In the genomic region with DNA sequence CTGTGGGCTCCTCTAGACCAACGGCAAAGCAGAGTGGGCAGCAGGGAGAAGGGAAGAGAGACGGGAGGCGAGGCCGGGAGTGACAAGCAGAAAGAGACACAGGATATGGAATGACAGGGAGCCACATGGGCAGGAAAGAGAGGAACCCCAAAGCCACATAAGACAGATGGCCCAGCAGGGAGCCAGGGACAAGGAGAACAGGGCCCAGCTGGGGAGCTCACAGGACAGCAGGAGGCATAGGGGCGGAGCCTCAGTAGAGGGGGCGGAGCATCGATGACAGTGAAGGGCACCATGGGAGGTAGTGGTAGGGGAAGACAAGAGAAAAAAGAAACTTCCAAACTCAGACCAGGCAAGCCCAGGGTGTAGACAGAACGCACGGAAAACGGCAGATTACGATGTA, we compare ENCODE assay signal across 8 mouse cellular contexts. TPM values are rescaled to one million over a fixed set of nuclear protein-coding genes. Genes with fewer than 3 reads are reported as not detected.
A peak's percentile ranks its signal among the peaks of the same experiment; 100 is the strongest.
DNase-seq lines count a peak whose midpoint lies in the region; ATAC-seq and TF ChIP-seq lines count a peak whose summit lies in the region.

No protein-coding gene starts in this region.

- TF ChIP-seq POLR2A in limb, embryonic 14.5 days (IDR thresholded peaks at IDR 0.05; ENCODE audit: borderline replicate concordance, extremely low read depth, insufficient read depth, insufficient read length), result no peak

- no peak for ATAC-seq in heart, postnatal 0 days (ENCODE audit: insufficient read depth, low read depth)
- ATAC-seq in embryonic facial prominence, embryonic 15.5 days (ENCODE audit: insufficient number of reproducible peaks, low FRiP score, low TSS enrichment, low read depth), result no peak
- ATAC-seq in limb, embryonic 14.5 days (ENCODE audit: low FRiP score, low read depth), result no peak; the same call in 1 of the 2 replicates
- ATAC-seq in erythroid progenitor cell, adult 5-6 weeks (replicated peaks; ENCODE audit: low FRiP score, poor library complexity, severe bottlenecking), result no peak

- H3K27me3 ChIP-seq in heart, postnatal 0 days (ENCODE audit: control insufficient read depth, insufficient read depth, low read length), result no peaks in the 10 kb centered on the region; the same call in 1 of the 2 replicates
- H3K27me3 ChIP-seq in embryonic facial prominence, embryonic 15.5 days, result no peaks in the 10 kb centered on the region
- H3K27me3 ChIP-seq in limb, embryonic 14.5 days (ENCODE audit: control insufficient read depth, insufficient read depth, low read length), result no peaks in the 10 kb centered on the region

- H3K27ac ChIP-seq in heart, postnatal 0 days (ENCODE audit: low read depth), result 0 out of 2 replicates have a peak overlapping the region, but pooled peaks have one; percentile 1
- H3K27ac ChIP-seq in embryonic facial prominence, embryonic 15.5 days (replicated peaks), result peak overlapping the region; percentile 77
- 0 out of 2 replicates have a peak overlapping the region, but pooled peaks have one; percentile 14 for H3K27ac ChIP-seq in limb, embryonic 14.5 days (replicated peaks; ENCODE audit: low read depth, low read length)

- TF ChIP-seq CTCF in heart, postnatal 0 days (IDR thresholded peaks at IDR 0.05; ENCODE audit: low read depth), result no peak

- no peaks in the 10 kb centered on the region for H3K9me3 ChIP-seq in heart, postnatal 0 days (replicated peaks; ENCODE audit: control insufficient read depth, low read length)
- H3K9me3 ChIP-seq in embryonic facial prominence, embryonic 15.5 days (replicated peaks), result no peaks in the 10 kb centered on the region
- H3K9me3 ChIP-seq in limb, embryonic 14.5 days (ENCODE audit: control insufficient read depth, low read length), result no peaks in the 10 kb centered on the region

- WGBS in heart, postnatal 0 days, result 50% methylated on average over 11 of the region's 11 CpGs
- WGBS in embryonic facial prominence, embryonic 15.5 days, result 30% methylated on average over 11 of the region's 11 CpGs
- WGBS in limb, embryonic 14.5 days, result 49% methylated on average over 11 of the region's 11 CpGs

- no peak for TF ChIP-seq EP300 in heart, postnatal 0 days (IDR thresholded peaks at IDR 0.05; ENCODE audit: low read depth)

- H3K4me1 ChIP-seq in heart, postnatal 0 days (ENCODE audit: control insufficient read depth, insufficient read depth), result peaks cover 6% of the 10 kb centered on the region
- H3K4me1 ChIP-seq in embryonic facial prominence, embryonic 15.5 days, result peaks cover 46% of the 10 kb centered on the region
- H3K4me1 ChIP-seq in limb, embryonic 14.5 days (ENCODE audit: control insufficient read depth, insufficient read depth, low read length), result peaks cover 15% of the 10 kb centered on the region

- DNase-seq in heart, postnatal 0 days (ENCODE audit: low spot score), result no peak
- DNase-seq in heart, adult 9 months (ENCODE audit: low spot score in 2 of 2), result no peak
- peak; percentile 68 for DNase-seq in ZHBTc4 (ENCODE audit: low read depth, low spot score)
- no peak for DNase-seq in limb, embryonic 14.5 days (ENCODE audit: low spot score)
- DNase-seq in ovary, postnatal 36 days (ENCODE audit: low spot score), result no peak
- no peak for DNase-seq in cerebellum, postnatal 36 days

- H3K36me3 ChIP-seq in heart, postnatal 0 days (replicated peaks; ENCODE audit: control insufficient read depth, insufficient read depth, low read length), result no peaks in the 10 kb centered on the region
- H3K36me3 ChIP-seq in embryonic facial prominence, embryonic 15.5 days, result no peaks in the 10 kb centered on the region
- H3K36me3 ChIP-seq in limb, embryonic 14.5 days (ENCODE audit: control insufficient read depth, insufficient read depth, low read length), result no peaks in the 10 kb centered on the region

- no peak overlapping the region for H3K4me3 ChIP-seq in heart, postnatal 0 days (ENCODE audit: low read depth, low read length)
- H3K4me3 ChIP-seq in embryonic facial prominence, embryonic 15.5 days (replicated peaks), result no peak overlapping the region
- no peak overlapping the region for H3K4me3 ChIP-seq in limb, embryonic 14.5 days (replicated peaks; ENCODE audit: low read length)

- H3K4me2 ChIP-seq in heart, postnatal 0 days (ENCODE audit: low read depth, low read length), result no peak overlapping the region
- H3K4me2 ChIP-seq in embryonic facial prominence, embryonic 15.5 days (replicated peaks), result no peak overlapping the region
- H3K4me2 ChIP-seq in limb, embryonic 14.5 days (replicated peaks; ENCODE audit: low read depth, low read length, severe bottlenecking), result no peak overlapping the region

- H3K9ac ChIP-seq in heart, postnatal 0 days (replicated peaks; ENCODE audit: low read depth, low read length), result no peak overlapping the region
- H3K9ac ChIP-seq in embryonic facial prominence, embryonic 15.5 days, result no peak overlapping the region
- H3K9ac ChIP-seq in limb, embryonic 14.5 days (ENCODE audit: low read depth, low read length, severe bottlenecking), result no peak overlapping the region

RNA-seq across cellular contexts. Expression of gene 2900026A02Rik, which starts 55.6 kb away (rescaled TPM):
- 17.0 and 18.9 TPM in 2 replicates for total RNA-seq in heart, postnatal 0 days (2014; rRNA removed; ENCODE audit: low replicate concordance)
- polyA plus RNA-seq in heart, postnatal 0 days (2015; fragmentation: Nextera tagmentation; extraction: Ambion mirVana), result 8.1 and 10.2 TPM in 2 replicates
- 14.2 and 16.4 TPM in 2 replicates for polyA plus RNA-seq in embryonic facial prominence, embryonic 15.5 days (2015; fragmentation: Nextera tagmentation; extraction: Ambion mirVana)
- 13.6 and 14.5 TPM in 2 replicates for polyA plus RNA-seq in limb, embryonic 14.5 days (2012; rRNA removed)
- 7.0 and 7.1 TPM in 2 replicates for polyA plus RNA-seq in limb, embryonic 14.5 days (2014; fragmentation: Nextera tagmentation; extraction: Ambion mirVana)
- 1.8 and 2.1 TPM in 2 replicates for total RNA-seq in erythroid progenitor cell, adult 5-6 weeks (2015; ENCODE audit: low replicate concordance)
- total RNA-seq in erythroid progenitor cell, adult 5-6 weeks (2017; ENCODE audit: low replicate concordance), result 0.13 TPM in 1 of 2 replicates, not detected in the other

Comparison
In these comparisons a context has a peak if more than half of its experiments do, and no peak if none do; other contexts are left out.
1. H3K27ac ChIP-seq: peak in every context shown above with its lines; median percentile 77 in embryonic facial prominence, embryonic 15.5 days; 14 in limb, embryonic 14.5 days; 1 in heart, postnatal 0 days.